Mouse (Mus musculus) midbrain, embryonic 15.5 days (tissue): Measurements from ENCODE around the gene Wdtc1. TPM values are rescaled to one million over a fixed set of nuclear protein-coding genes. Genes with fewer than 3 reads are reported as not detected.

Source experiments
- ATAC-seq: fragments of 200-750 bp; cut with Nextera tagmentation; replicated peaks from 2 replicates; pipeline ENCODE4 v1.8.0; 2017; ENCODE audit warnings: moderate TSS enrichment
- H3K27ac ChIP-seq: fragments of 300-500 bp; sonication (generic); 2 replicates; pipeline ENCODE4 v1.5.1; 2015; ENCODE audit warnings: mild to moderate bottlenecking, inconsistent platforms
- H3K27me3 ChIP-seq: fragments of 300-500 bp; sonication (generic); replicated peaks from 2 replicates; pipeline ENCODE4 v1.6.1; 2015; ENCODE audit warnings: inconsistent platforms
- H3K36me3 ChIP-seq: fragments of 300-500 bp; sonication (generic); replicated peaks from 2 replicates; pipeline ENCODE4 v1.6.1; 2015; ENCODE audit warnings: inconsistent platforms
- H3K4me1 ChIP-seq: fragments of 300-500 bp; sonication (generic); 2 replicates; pipeline ENCODE4 v1.6.1; 2015; ENCODE audit warnings: inconsistent platforms
- H3K4me2 ChIP-seq: fragments of 300-500 bp; sonication (generic); 2 replicates; pipeline ENCODE4 v1.6.1; 2015; ENCODE audit warnings: inconsistent platforms, mild to moderate bottlenecking, moderate library complexity
- H3K4me3 ChIP-seq: fragments of 300-500 bp; sonication (generic); 2 replicates; pipeline ENCODE4 v1.5.1; 2015; ENCODE audit warnings: mild to moderate bottlenecking, inconsistent platforms
- H3K9ac ChIP-seq: fragments of 300-500 bp; sonication (generic); 2 replicates; pipeline ENCODE4 v1.6.1; 2015; ENCODE audit warnings: mild to moderate bottlenecking, inconsistent platforms
- H3K9me3 ChIP-seq: fragments of 300-500 bp; sonication (generic); 2 replicates; pipeline ENCODE4 v1.6.1; 2016; ENCODE audit warnings: inconsistent platforms
- WGBS: fragments of 180-500 bp; shearing (Covaris S2); methylation state at CpG from one replicate; pipeline ENCODE4 v1.1.7; 2015; ENCODE audit warnings: mixed read lengths; 5-methylcytosine and 5-hydroxymethylcytosine counted together
- polyA plus RNA-seq: library from polyadenylated mRNA; unstranded; fragments of >200 nt; fragmentation: Nextera tagmentation; extraction: Ambion mirVana; gene quantifications from 2 replicates; pipeline ENCODE4 v1.2.1, GENCODE M21; 2015

Wdtc1 gene
- polyA plus RNA-seq, 1 experiment from 2014 or later, result 23.2 TPM

DNA sequence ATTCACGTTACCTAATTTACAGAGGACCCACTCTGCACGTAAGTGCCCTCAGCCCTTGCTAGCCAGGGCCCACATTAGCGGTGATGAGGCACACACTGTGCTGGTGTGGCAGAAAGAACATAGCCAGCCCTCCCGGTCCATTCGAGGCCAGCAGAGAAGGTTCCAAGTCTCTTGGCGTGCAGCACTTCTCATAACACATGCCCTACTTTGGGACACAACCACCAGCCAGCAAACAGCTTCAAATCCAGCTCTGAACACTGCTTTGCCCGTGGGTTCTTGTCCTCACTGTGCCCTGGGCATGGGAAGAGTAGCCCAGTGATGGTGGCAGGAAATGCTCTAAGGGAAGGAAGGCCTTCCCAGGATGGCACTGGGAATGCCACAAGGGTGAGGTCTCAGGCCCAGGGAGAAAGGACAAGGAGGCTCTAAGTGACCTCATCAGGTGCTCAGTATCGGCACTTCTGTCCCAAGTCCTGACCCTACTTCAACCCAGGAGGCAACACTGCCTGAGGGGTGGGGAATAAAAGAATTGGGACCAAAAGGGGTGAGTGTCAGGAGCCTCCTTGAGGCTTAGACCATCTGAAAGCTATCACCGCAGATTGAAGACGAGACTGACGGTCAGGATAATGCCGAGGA is 86.9 kb downstream of the Wdtc1 start:
- ATAC-seq, result no peak
- 94% methylated on average over 12 of the region's 12 CpGs for WGBS
- no peaks in the 10 kb centered on the region for H3K4me1 ChIP-seq
- no peaks in the 10 kb centered on the region for H3K27me3 ChIP-seq
- H3K9me3 ChIP-seq, result no peaks in the 10 kb centered on the region
- no peak overlapping the region for H3K27ac ChIP-seq
- no peak overlapping the region for H3K9ac ChIP-seq
- no peak overlapping the region for H3K4me2 ChIP-seq
- no peak overlapping the region for H3K4me3 ChIP-seq
- peaks cover 40% of the 10 kb centered on the region for H3K36me3 ChIP-seq

DNA sequence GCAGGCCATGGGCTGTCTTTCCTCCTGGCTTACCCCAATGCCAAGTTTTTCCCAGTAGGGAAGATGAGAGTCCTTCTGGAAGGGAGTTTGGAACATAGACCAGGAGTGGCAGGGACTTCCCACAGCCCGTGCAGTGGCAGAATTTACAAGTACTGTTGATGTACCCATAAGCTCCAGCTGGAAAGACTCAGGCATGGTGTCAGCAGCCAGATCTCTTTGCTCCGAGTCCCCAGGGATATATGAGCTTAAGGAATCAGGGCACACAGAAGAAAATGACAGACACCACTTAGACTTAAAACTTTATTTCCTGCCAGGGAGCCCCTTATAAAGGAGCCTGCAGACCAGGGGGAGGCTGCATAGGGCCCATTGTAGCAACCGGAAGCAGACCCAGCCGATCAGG is 87.5 kb downstream of the Wdtc1 start:
- 93% methylated on average over 4 of the region's 4 CpGs for WGBS
- no peak overlapping the region for H3K4me3 ChIP-seq
- no peak overlapping the region for H3K4me2 ChIP-seq
- H3K27me3 ChIP-seq, result no peaks in the 10 kb centered on the region
- ATAC-seq, result no peak
- no peak overlapping the region for H3K9ac ChIP-seq
- peaks cover 40% of the 10 kb centered on the region for H3K36me3 ChIP-seq
- no peaks in the 10 kb centered on the region for H3K9me3 ChIP-seq
- no peak overlapping the region for H3K27ac ChIP-seq
- no peaks in the 10 kb centered on the region for H3K4me1 ChIP-seq

DNA sequence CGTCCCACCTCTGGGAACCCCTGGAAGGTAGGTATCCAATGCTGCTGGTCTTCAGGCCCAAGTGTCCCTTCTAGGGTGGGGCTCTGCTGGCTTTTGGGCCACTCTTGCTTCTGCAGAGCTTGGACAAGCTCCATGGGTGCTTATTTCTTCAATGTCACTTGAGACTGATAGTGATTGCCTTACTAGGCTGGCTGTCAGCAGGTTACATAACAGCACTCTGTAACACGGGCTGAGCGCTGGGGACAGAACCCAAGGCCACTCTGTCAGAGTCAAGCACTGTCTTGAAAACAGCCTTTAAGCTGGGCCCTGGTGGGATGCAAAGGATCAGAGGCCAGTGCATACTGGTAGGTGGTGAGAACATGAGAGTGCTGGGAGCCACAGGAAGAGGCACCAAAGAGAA is 88.0 kb downstream of the Wdtc1 start:
- peaks cover 40% of the 10 kb centered on the region for H3K36me3 ChIP-seq
- no peaks in the 10 kb centered on the region for H3K9me3 ChIP-seq
- H3K4me3 ChIP-seq, result no peak overlapping the region
- no peak overlapping the region for H3K9ac ChIP-seq
- no peaks in the 10 kb centered on the region for H3K27me3 ChIP-seq
- no peak for ATAC-seq
- WGBS, result 96% methylated on average over 3 of the region's 3 CpGs
- no peaks in the 10 kb centered on the region for H3K4me1 ChIP-seq
- no peak overlapping the region for H3K4me2 ChIP-seq
- H3K27ac ChIP-seq, result no peak overlapping the region

DNA sequence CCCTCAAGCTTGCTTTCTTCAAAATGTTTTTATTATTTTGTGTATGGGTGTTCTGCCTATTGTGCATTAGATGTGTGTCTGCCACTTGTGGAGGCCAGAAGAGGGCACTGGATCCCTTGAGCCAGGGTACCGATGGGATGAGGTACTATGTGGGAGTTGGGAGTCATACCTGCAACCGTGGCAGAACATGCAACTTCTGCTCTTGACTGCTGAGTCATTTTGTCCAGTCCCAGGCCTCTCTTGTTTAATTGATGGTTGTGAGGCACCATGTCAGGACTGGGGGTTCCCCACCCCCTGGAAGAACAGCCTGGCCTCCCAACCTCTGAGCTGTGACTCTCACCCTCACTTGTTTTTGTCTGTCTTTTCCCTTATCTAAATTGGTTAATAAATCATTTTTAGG is 88.7 kb downstream of the Wdtc1 start:
- Histone ChIP-seq H3K36me3 (peaks cover 38% of the 10 kb centered on the region), H3K27me3 (no peaks in the 10 kb centered on the region), H3K4me1 (no peaks in the 10 kb centered on the region), H3K27ac (no peak overlapping the region), H3K9ac (no peak overlapping the region), H3K4me3 (no peak overlapping the region), H3K9me3 (no peaks in the 10 kb centered on the region), H3K4me2 (no peak overlapping the region)
- ATAC-seq, result no peak
- 94% methylated on average over 2 of the region's 2 CpGs for WGBS

DNA sequence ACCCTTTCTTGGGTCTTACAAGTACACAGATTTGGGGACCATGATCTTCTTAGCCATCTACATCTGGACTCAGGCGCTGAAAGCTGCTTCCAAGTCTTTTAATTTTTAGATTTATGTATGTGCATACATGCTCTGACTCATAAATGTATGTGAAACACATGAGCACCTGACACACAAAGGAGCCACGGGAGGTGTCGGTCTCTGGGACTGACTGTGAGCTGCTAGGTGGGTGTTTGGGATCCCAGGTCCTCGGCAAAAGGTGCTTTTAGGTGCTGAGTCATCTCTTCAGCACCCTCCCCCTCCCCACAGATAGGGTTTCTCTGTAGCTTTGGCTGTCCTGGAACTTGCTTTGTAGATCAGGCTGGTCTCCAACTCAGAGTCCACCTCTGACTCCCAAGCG is 89.5 kb downstream of the Wdtc1 start:
- H3K36me3 ChIP-seq, result peaks cover 30% of the 10 kb centered on the region
- WGBS, result 92% methylated on average over 5 of the region's 5 CpGs

DNA sequence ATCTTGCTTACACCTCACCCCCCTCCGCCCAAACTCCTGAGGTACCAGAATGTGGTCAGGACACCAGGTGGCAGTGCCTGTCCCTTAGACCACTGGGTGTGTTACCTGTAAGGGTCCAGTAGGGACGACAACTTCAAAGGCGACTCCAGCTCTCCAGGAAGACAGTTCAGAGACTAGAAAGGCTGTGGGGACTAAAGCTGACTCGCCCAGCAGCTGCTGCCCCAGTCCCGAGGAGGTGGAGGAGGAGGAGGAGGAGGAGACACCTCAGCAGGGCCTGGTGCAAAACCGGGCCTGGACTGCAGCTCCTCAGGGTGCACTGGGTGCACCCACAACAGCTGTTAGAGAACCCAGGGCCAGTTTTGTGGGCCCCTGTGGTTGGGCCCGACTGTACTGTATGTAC is 90.4 kb downstream of the Wdtc1 start, which contains the start of gene Sytl1:
Sytl1 (minus strand) TSS at position 232 of the 400 bp plus-strand sequence.
- no peak for ATAC-seq
- H3K9me3 ChIP-seq, result no peaks in the 10 kb centered on the region
- H3K27ac ChIP-seq, result no peak within 1 kb of the TSS
- 45% methylated on average over 7 of the region's 7 CpGs for WGBS
- no peak within 1 kb of the TSS for H3K9ac ChIP-seq
- H3K27me3 ChIP-seq, result no peaks in the 10 kb centered on the region
- no peaks in the 10 kb centered on the region for H3K4me1 ChIP-seq
- H3K4me3 ChIP-seq, result no peak within 1 kb of the TSS
- no peak within 1 kb of the TSS for H3K4me2 ChIP-seq
- H3K36me3 ChIP-seq, result peaks cover 26% of the 10 kb centered on the region

More for the DNA sequence above, 89.5 kb downstream of the Wdtc1 start:
- Histone ChIP-seq H3K4me2 (no peak overlapping the region), H3K4me1 (no peaks in the 10 kb centered on the region), H3K4me3 (no peak overlapping the region), H3K9ac (no peak overlapping the region), H3K27me3 (no peaks in the 10 kb centered on the region), H3K27ac (no peak overlapping the region), H3K9me3 (no peaks in the 10 kb centered on the region)
- ATAC-seq, result no peak

DNA sequence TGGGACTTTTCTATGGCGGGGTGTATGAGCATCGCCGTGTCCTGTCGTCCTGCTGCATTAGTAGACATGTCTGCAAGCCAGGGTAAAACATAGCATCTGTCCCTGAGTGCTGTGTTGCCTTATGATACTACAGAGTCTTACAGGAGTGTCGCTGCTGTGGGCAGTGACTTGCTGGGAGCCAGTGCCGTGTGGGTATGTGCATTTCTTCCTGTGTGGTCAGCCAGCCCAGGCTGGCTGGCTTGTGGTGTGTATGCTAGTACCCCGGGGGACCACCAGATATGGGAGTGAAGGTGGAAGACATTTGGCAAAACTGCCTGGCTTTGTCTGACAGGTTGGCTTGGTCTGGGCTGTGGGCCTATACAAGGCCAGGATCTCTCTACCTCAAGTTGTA is 90.9 kb downstream of the Wdtc1 start:
- no peaks in the 10 kb centered on the region for H3K4me1 ChIP-seq
- no peak overlapping the region for H3K9ac ChIP-seq
- H3K9me3 ChIP-seq, result no peaks in the 10 kb centered on the region
- H3K27me3 ChIP-seq, result 0 out of 2 replicates have a peak, but pooled peaks cover 2% of the 10 kb centered on the region
- 73% methylated on average over 7 of the region's 7 CpGs for WGBS
- H3K27ac ChIP-seq, result no peak overlapping the region
- H3K36me3 ChIP-seq, result peaks cover 21% of the 10 kb centered on the region
- no peak overlapping the region for H3K4me2 ChIP-seq
- H3K4me3 ChIP-seq, result no peak overlapping the region
- no peak for ATAC-seq

DNA sequence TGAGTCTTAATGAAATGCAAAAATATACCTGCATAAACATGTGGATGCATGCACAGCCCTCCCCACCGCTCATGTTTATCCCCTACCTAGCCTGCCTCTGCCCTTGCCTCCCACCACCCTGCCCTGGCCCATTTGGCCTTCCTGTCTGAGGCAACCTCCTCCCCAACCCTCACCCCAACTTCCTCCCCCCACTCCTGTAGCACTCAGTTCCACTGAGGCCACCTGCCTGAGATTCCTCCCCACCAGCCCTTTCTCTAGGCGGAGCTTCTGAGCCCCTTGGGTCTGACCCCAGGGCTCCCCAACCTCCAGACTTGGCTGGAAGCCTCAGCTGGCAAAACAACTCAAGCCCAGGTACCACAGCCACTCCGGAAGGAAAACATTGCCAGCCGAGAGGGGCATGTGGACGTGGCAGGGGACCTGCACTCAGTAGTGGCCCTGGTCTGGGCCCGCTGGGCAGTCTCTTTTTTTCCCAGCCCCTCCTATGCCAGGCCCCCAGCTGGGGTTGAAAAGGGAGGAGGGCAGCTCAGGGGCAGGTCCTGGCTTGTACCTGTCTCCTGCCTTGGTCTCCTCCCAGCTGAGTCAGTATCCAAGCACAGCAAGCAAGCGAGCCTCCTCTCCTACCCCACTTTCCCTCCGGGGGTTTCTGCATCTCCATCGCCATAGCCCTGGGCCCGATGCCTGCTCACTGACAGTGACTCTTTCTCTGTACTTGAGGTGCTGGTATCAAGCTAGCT is 91.5 kb downstream of the Wdtc1 start:
- Histone ChIP-seq H3K4me3 (no peak overlapping the region), H3K4me1 (no peaks in the 10 kb centered on the region), H3K27me3 (peaks cover 8% of the 10 kb centered on the region; the same call in 1 of the 2 replicates), H3K36me3 (peaks cover 21% of the 10 kb centered on the region), H3K9ac (no peak overlapping the region), H3K4me2 (no peak overlapping the region), H3K27ac (no peak overlapping the region), H3K9me3 (no peaks in the 10 kb centered on the region)
- WGBS, result 46% methylated on average over 10 of the region's 10 CpGs
- ATAC-seq, result no peak

DNA sequence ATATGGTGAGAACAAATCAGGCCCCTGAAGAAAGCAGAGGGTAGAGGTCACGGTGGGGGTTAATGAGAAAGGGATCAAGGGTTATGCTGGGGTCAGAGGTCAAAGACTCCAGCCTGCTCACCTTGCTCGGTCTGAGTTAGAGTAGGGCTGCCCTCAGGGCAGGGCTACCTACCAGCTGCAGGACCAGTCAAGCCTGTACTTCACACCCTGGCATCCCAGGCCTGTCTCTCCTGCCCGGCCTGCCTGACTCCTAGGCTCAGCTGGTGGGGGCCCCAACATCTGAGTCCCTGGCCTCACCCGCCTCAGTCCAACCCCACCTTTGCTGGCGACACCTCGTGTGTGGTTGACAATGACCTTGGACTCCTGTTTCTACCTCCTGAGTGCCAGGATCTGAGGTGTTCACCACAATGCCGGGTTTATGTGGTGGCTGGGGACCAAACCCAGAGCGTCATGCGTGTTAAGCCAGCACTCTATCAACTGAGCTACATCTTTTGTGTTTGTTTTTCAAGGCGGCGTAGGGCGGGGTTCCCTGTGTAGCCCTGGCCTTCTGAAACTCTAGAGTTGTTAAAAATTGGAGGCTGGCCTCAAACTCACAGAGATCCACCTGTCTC is 95.4 kb downstream of the Wdtc1 start:
- H3K4me1 ChIP-seq, result no peaks in the 10 kb centered on the region
- no peaks in the 10 kb centered on the region for H3K36me3 ChIP-seq
- 77% methylated on average over 12 of the region's 12 CpGs for WGBS
- H3K27me3 ChIP-seq, result peaks cover 23% of the 10 kb centered on the region
- no peak overlapping the region for H3K27ac ChIP-seq
- H3K4me2 ChIP-seq, result no peak overlapping the region
- H3K9ac ChIP-seq, result no peak overlapping the region
- no peak for ATAC-seq
- no peaks in the 10 kb centered on the region for H3K9me3 ChIP-seq
- H3K4me3 ChIP-seq, result no peak overlapping the region

DNA sequence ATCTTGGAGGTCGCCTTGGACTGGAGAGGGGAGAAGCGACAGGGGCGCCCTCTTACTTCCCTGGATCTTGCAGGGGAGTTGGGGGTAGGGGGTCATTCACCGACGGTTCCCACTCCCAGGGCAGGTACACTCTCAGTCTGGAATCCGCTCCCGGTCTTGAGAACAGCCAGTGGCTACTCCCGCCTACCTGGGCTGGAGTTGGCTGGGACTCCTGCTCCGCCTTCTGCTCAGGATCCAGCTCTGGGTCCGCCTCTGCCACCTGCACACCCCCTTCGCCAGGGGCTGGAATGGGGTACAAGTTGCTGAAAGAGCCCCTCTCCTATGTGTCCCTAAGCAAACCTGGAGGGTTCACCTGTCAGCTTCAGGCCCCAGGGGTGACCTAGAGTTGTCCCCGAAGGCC is 96.1 kb downstream of the Wdtc1 start:
- H3K9me3 ChIP-seq, result no peaks in the 10 kb centered on the region
- no peak overlapping the region for H3K27ac ChIP-seq
- ATAC-seq, result no peak; the same call in 1 of the 2 replicates
- H3K4me2 ChIP-seq, result no peak overlapping the region
- no peak overlapping the region for H3K4me3 ChIP-seq
- peaks cover 30% of the 10 kb centered on the region for H3K27me3 ChIP-seq
- H3K36me3 ChIP-seq, result no peaks in the 10 kb centered on the region
- 39% methylated on average over 12 of the region's 12 CpGs for WGBS
- no peaks in the 10 kb centered on the region for H3K4me1 ChIP-seq
- H3K9ac ChIP-seq, result no peak overlapping the region

DNA sequence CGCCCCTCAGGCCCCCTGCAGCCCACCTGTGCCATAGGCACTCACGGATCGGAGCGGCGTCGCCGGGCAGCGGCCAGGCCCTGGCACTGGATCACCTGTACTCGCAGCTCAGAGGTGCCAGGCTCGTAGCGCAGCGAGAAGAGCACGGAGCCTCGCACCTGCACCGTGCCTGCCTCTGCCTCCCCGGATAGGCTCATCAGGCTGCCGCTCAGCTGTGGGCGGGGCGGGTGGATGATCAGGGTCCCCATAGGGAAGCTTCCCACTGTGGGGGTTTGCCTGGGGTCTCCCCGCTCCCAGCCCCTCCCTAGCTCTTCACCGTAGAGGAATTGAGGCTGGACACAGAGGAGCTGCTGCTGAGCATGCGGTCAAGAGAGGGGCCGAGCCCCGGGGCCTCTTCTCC is 96.5 kb downstream of the Wdtc1 start:
- 16% methylated on average over 24 of the region's 24 CpGs for WGBS
- Histone ChIP-seq H3K36me3 (no peaks in the 10 kb centered on the region), H3K9me3 (no peaks in the 10 kb centered on the region), H3K27ac (no peak overlapping the region), H3K4me1 (no peaks in the 10 kb centered on the region), H3K4me2 (0 out of 2 replicates have a peak overlapping the region, but pooled peaks have one; percentile 1), H3K4me3 (no peak overlapping the region), H3K27me3 (peaks cover 34% of the 10 kb centered on the region), H3K9ac (no peak overlapping the region)
- no peak for ATAC-seq

DNA sequence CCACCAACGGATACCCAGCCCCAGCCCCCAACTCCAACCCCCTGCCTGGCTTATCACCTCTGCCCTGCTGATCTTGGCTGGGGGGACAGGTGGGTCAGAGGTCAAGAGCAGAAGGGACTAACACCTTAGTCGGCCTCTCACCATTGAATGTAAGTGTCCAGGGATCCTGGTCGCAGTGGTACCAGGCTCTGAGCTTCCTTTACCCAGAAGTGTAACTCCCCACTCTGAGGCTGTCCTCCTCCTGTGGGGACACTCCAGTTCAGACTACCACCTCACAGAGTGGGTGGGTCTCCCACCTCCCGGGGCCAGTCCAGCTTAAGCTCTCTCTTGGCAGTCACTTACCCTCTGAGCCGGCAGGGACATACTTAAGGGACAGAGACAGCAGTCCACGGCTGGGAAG is 97.9 kb downstream of the Wdtc1 start:
- no peaks in the 10 kb centered on the region for H3K9me3 ChIP-seq
- peaks cover 48% of the 10 kb centered on the region for H3K27me3 ChIP-seq
- WGBS, result 65% methylated on average over 6 of the region's 6 CpGs
- no peaks in the 10 kb centered on the region for H3K36me3 ChIP-seq
- H3K9ac ChIP-seq, result no peak overlapping the region
- H3K4me3 ChIP-seq, result no peak overlapping the region
- H3K27ac ChIP-seq, result no peak overlapping the region
- no peak for ATAC-seq
- no peak overlapping the region for H3K4me2 ChIP-seq
- peaks cover 11% of the 10 kb centered on the region for H3K4me1 ChIP-seq
